Mouse (Mus musculus) thymus, adult 2 months (tissue): Measurements from ENCODE around the gene Ptrh1. TPM values are rescaled to one million over a fixed set of nuclear protein-coding genes. Genes with fewer than 3 reads are reported as not detected.

Experiments used
- DNase-seq: peaks from one replicate; pipeline ENCODE4 v3.0.0; 2021
- H3K27ac ChIP-seq: fragments of 200-500 bp; 2 replicates; pipeline ENCODE4 v1.5.1; 2012; ENCODE audit warnings: low read length, control low read depth; ENCODE audit not compliant: control insufficient read depth, insufficient read depth
- H3K27me3 ChIP-seq: fragments of 200-500 bp; 2 replicates; pipeline ENCODE4 v1.6.1; 2012; ENCODE audit warnings: mild to moderate bottlenecking, low read length, moderate library complexity, mixed read lengths; ENCODE audit not compliant: control insufficient read depth, insufficient read depth
- H3K36me3 ChIP-seq: fragments of 200-500 bp; 2 replicates; pipeline ENCODE4 v1.6.1; 2012; ENCODE audit warnings: mild to moderate bottlenecking, low read length, moderate library complexity; ENCODE audit not compliant: control insufficient read depth, insufficient read depth
- H3K4me1 ChIP-seq: fragments of 200-500 bp; replicated peaks from 2 replicates; pipeline ENCODE4 v1.6.1; 2012; ENCODE audit warnings: low read length; ENCODE audit not compliant: control insufficient read depth, insufficient read depth
- H3K4me3 ChIP-seq: fragments of 200-500 bp; 2 replicates; pipeline ENCODE4 v1.5.1; 2012; ENCODE audit warnings: mild to moderate bottlenecking, low read length, control low read depth, moderate library complexity; ENCODE audit not compliant: control insufficient read depth, insufficient read depth
- CTCF ChIP-seq: fragments of 200-500 bp; IDR thresholded peaks from 2 replicates; pipeline ENCODE4 v1.5.1; 2012; ENCODE audit warnings: mild to moderate bottlenecking, control low read depth, low read length, moderate library complexity, borderline replicate concordance; ENCODE audit not compliant: control insufficient read depth, poor library complexity, insufficient read depth; ENCODE audit errors: extremely low read depth
- POLR2A ChIP-seq: fragments of 200-500 bp; IDR thresholded peaks from 2 replicates; pipeline ENCODE4 v1.6.1; 2012; ENCODE audit warnings: mild to moderate bottlenecking, low read length, control low read depth, moderate library complexity; ENCODE audit not compliant: control insufficient read depth, poor library complexity, insufficient read depth; ENCODE audit errors: extremely low read depth
- WGBS: fragments of 180-500 bp; shearing (Covaris S2); methylation state at CpG from one replicate; pipeline ENCODE4 v1.1.7; 2018; 5-methylcytosine and 5-hydroxymethylcytosine counted together
- polyA plus RNA-seq: library from polyadenylated mRNA; depleted of rRNA; stranded (reverse); fragments of >200 nt; gene quantifications from 2 replicates; pipeline ENCODE4 v1.2.3, GENCODE M21; 2012

Ptrh1 gene
- polyA plus RNA-seq, 1 experiment: 43.4 TPM

DNA sequence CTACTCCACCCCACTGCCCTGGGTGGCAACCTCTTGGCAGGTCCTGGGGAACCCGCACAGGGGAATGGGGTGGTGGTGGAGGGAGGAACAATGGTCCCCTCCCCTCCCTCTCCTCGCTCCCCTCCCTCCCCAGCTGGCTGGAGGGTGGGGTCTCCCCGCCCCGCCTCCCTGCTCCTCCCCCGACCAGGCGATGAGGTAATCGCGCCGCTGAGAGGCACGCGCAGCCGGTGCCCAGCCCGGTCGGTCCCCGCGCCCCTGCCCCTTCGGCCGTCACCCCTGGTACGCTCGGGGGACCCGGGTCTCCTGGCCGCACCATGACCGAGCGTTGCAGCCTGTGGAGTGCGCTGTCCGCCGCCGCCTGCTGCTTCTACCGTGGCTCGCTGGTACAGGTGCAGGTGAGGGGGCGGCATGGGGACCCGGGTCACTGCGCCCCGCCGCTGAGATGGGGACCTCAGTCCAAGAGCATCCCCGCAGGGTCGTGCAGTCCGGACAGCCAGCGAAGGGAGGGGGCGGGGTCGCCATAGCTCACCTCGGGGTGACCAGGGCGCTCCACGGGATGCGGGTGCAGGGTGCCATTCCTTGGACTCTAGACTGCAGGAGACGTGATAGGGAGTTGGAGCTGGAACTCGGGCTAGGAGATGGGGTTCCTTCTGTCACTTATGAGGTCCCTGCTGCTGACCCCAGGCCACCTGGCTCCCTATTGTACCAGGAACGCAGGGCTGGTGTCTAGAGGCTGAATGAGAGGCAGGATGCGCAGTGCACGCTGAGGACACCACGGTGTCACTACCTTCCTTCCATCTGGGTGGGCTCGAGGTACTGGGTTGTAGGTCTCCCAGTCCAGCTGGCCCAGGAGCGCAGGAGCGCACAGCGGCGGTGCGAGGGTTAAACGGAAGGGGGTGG, 34.1 kb upstream of the Ptrh1 start:
- Histone ChIP-seq H3K4me3 (no peak overlapping the region), H3K4me1 (no peaks in the 10 kb centered on the region), H3K36me3 (peaks cover 27% of the 10 kb centered on the region), H3K27me3 (no peaks in the 10 kb centered on the region), H3K27ac (no peak overlapping the region)
- WGBS: 91% methylated on average over 58 of the region's 58 CpGs
- no peak for TF ChIP-seq POLR2A
- no peak for TF ChIP-seq CTCF
- no peak for DNase-seq

DNA sequence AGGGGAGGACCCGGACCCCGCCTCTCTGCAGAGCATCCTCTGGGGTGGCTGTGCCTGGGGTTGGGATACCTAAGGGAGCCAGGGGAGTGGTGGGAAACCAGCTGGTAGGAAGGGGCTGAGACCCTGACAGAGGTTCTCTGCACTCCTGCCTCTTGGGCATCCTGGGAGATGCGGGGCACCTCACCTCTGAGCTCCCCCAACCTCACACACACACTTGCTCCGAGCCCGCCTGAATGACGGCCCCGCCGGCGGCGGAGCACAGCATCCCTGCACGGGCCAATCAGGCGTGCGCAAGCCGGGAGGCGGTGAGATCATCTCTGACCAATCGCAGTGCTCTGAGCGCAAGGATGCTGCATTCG, 33.4 kb upstream of the Ptrh1 start:
- H3K27me3 ChIP-seq: no peaks in the 10 kb centered on the region
- H3K4me3 ChIP-seq: no peak overlapping the region
- H3K27ac ChIP-seq: no peak overlapping the region
- 92% methylated on average over 18 of the region's 18 CpGs for WGBS
- peaks cover 33% of the 10 kb centered on the region for H3K36me3 ChIP-seq
- no peaks in the 10 kb centered on the region for H3K4me1 ChIP-seq
- TF ChIP-seq POLR2A (no peak), CTCF (no peak)
- no peak for DNase-seq

DNA sequence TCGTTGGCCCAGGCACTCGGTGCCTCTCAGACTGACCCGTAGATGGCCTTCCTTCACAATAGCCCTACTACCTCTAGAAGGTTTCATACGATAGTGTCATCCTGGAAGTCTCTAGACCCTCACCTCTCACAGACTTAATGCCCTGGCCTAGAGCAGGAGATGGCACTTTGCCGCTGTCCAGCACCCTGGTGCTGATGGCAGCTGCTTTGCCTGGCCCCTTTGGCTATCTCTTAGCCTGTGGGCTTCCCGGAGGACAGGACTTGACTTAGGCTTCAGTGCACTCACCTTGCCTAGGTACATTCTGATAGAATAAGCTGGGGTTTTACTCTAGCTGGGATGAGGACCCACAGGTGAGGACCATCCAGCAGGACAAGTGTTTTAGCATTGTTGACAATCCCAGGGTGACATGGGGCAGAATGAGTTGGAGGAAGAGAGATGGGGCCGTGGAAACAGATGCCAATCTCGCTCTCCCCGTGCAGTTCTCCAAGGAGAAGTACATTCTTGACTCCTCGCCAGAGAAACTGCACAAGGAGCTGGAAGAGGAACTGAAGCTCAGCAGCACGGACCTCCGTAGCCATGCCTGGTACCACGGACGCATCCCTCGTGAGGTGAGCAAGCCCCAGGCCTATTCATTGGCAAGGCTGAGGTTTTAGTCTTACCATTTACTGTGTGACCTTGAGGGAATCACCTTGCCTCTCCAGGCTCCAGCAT, 31.2 kb upstream of the Ptrh1 start:
- TF ChIP-seq POLR2A (no peak), CTCF (no peak)
- Histone ChIP-seq H3K27ac (no peak overlapping the region), H3K4me1 (no peaks in the 10 kb centered on the region), H3K4me3 (no peak overlapping the region), H3K27me3 (no peaks in the 10 kb centered on the region), H3K36me3 (peaks cover 44% of the 10 kb centered on the region)
- 90% methylated on average over 15 of the region's 15 CpGs for WGBS
- no peak for DNase-seq

DNA sequence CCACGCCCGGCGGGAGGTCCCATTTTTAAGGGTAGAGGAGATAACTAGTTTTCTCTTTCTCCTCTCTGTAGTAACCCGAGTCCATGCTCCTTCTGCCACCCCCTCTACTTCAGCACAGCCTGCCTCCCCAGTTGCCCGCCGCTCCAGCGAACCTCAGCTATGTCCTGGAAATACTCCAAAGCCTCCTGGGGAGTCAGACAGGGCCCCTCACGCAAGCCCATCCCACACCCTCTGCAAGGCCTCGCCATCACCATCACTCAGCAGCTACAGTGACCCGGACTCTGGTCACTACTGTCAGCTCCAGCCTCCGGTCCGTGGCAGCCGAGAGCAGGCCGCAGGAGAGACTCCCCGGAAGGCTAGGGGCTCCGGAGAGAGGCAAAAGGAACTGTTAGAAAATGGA, 26.5 kb upstream of the Ptrh1 start:
- Histone ChIP-seq H3K27me3 (no peaks in the 10 kb centered on the region), H3K27ac (no peak overlapping the region), H3K4me3 (no peak overlapping the region), H3K36me3 (peaks cover 63% of the 10 kb centered on the region), H3K4me1 (no peaks in the 10 kb centered on the region)
- WGBS: 97% methylated on average over 16 of the region's 16 CpGs
- DNase-seq: no peak
- TF ChIP-seq CTCF (no peak), POLR2A (no peak)

DNA sequence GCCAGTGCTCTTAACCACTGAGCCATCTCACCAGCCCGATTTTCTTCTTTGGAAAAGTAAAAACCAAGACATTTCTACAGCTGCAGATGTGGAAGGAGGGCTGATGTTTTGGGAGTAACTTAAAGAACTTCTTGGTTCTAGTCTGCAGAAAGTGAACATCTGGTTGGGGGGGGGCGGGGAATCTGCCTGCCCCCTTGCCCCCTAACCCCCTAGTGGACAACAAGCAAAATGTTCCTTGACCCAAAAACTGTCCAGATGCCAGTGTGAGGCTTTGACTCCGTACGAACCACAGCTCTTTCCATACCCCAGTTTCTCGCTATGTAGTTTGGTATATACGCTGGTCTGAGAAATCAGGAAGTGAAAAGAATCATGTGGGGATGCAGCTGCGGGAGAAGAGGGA, 25.4 kb upstream of the Ptrh1 start:
- Histone ChIP-seq H3K36me3 (peaks cover 58% of the 10 kb centered on the region), H3K4me1 (no peaks in the 10 kb centered on the region), H3K27me3 (no peaks in the 10 kb centered on the region), H3K4me3 (no peak overlapping the region), H3K27ac (no peak overlapping the region)
- no peak for DNase-seq
- WGBS: 92% methylated on average over 7 of the region's 7 CpGs
- TF ChIP-seq POLR2A (no peak), CTCF (no peak)

DNA sequence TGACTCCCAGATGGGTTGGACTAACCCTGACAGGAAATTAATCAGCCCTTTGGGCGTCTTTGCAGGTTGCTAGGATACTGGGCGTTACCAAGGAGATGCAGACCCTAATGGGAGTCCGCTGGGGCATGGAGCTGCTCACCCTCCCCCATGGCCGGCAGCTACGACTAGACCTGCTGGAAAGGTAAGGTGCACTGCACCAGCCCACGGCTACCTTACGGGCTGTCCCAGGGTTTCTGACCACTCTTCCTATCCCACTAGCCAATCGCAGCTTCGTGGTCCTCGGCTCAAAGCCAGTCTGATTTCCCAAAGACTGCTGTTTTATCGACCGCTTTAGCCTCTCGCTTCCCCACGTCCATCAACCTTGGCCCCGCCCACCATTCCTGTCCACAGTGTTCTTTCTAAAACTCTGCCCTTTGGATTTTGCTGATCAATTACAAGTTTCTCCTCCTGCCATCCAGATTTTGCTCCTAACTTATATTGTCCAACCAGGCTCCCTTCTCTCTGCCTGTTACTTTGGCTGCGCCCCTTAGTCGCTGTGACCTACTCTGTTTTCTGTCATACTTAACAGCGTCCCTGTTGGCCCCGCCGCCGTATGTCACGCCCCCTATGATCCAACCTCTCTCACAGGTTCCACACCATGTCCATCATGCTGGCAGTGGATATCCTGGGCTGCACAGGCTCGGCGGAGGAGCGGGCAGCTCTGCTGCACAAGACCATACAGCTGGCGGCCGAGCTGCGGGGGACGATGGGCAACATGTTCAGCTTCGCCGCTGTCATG, 24.5 kb upstream of the Ptrh1 start:
- H3K4me1 ChIP-seq: no peaks in the 10 kb centered on the region
- WGBS: 90% methylated on average over 31 of the region's 31 CpGs
- no peak for TF ChIP-seq POLR2A
- TF ChIP-seq CTCF: no peak
- H3K27me3 ChIP-seq: no peaks in the 10 kb centered on the region
- H3K27ac ChIP-seq: no peak overlapping the region
- H3K36me3 ChIP-seq: peaks cover 50% of the 10 kb centered on the region
- no peak for DNase-seq
- no peak overlapping the region for H3K4me3 ChIP-seq
